Mouse (Mus musculus) lung, postnatal 0 days (tissue): ENCODE measurements at regions not wholly inside any gene's neighbourhood (a gene's known extent, or its start where the extent isn't known, plus 50 kb on each side); places are given as distances from the start of the nearest gene placed in this dataset.
"Not testable (repeated sequence)": the region's sequence is repeated elsewhere in the genome, so short reads cannot be mapped to it uniquely, and the experiment has no call there.

Experiments
- CTCF ChIP-seq: IDR thresholded peaks from 2 replicates; pipeline ENCODE4 v1.5.1; 2016; ENCODE audit warnings: antibody characterized with exemption, mild to moderate bottlenecking
- EP300 ChIP-seq: IDR thresholded peaks from 2 replicates; pipeline ENCODE4 v1.6.1; 2016; ENCODE audit warnings: antibody characterized with exemption, mild to moderate bottlenecking, control low read depth

DNA sequence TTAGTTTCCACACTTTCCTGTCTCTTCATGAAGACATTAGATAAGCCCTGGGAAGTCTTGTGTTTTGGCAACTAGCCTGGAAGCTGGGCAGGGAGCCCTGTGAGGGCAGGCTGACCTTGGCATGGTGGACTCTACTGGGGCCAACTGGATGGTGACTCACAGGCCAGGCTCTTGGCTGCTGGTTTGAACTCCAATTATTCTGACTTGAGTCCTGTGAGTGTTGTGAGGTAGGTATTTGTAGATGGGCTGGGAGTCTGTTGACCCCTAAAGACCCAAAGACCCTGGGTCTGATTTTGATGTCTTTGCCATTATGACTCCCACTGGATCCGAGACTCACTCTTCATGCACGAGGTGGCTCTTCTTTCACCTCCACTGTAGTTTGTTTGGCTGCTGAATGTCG lies 208.9 kb upstream of the Gm30302 start:
- not testable (repeated sequence) for TF ChIP-seq EP300, CTCF
